Mouse (Mus musculus): ENCODE data around the gene H2-M10.5. TPM values are rescaled to one million over a fixed set of nuclear protein-coding genes. Genes with fewer than 3 reads are reported as not detected.

The H2-M10.5 gene
- polyA plus RNA-seq, 1 experiment = not detected

DNA sequence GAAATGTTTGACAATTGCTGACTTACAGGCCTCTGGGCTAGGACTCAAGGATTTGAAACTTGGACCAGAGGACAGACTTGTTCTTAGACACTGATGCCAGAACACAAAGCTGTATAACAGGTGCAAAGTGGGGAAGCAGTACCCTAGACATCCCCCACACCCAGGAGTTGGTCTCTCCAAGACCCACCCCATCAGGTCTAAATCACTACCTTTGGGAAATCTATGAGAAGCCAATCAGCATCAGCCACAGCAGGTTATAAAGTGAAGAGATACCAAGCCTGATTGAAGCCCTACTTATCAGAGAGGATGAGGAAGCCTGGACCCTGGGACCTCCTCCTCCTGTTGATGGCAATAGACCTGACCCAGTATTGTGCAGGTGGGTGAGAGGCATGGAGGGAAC, 39.2 kb downstream of the H2-M10.5 start, which contains the start of gene H2-M10.6:
Gene H2-M10.6, plus strand, starts transcription at position 301 of the 400 bp plus-strand sequence.
- no peak within 1 kb of the TSS for H3K4me3 ChIP-seq (replicated peaks)

DNA sequence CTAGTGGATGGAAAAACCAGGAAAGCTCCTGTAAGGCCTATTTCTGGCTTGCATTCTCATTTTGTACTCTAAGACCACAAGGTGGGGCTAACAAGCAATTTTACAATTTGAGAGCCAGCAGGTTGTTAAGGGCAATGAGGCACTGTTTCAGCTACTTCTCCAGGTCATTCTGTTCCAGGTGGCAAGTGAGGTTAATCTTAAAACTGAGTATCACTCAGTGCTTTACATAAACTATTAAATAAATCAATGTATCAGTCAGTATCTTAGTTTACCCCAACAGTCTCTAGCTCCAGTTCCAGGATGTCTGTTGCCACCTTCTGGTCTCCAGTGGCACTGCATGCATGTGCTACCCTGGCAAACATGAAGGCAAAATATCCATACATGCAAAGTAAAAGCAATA, 51.3 kb downstream of the H2-M10.5 start:
- Histone ChIP-seq H3K4me3 (replicated peaks) (no peak overlapping the region), H3K27me3 (ENCODE audit: control insufficient read depth) (peaks cover 6% of the 10 kb centered on the region), H3K4me1 (ENCODE audit: control insufficient read depth) (peaks cover 4% of the 10 kb centered on the region), H3K36me3 (ENCODE audit: control insufficient read depth) (no peaks in the 10 kb centered on the region), H3K9me3 (ENCODE audit: control insufficient read depth, low read length) (no peaks in the 10 kb centered on the region)
- TF ChIP-seq GATA1 (IDR thresholded peaks at IDR 0.05; ENCODE audit: low read length) (no peak), TAL1 (IDR thresholded peaks at IDR 0.05; ENCODE audit: low read length) (no peak)

More for the DNA sequence above, 39.2 kb downstream of the H2-M10.5 start, which contains the start of gene H2-M10.6:
- Histone ChIP-seq H3K27me3 (ENCODE audit: control insufficient read depth) (no peaks in the 10 kb centered on the region), H3K36me3 (ENCODE audit: control insufficient read depth) (no peaks in the 10 kb centered on the region), H3K9me3 (ENCODE audit: control insufficient read depth, low read length) (no peaks in the 10 kb centered on the region), H3K4me1 (ENCODE audit: control insufficient read depth) (no peaks in the 10 kb centered on the region)
- no peak for TF ChIP-seq GATA1 (IDR thresholded peaks at IDR 0.05; ENCODE audit: low read length)
- TF ChIP-seq TAL1 (IDR thresholded peaks at IDR 0.05; ENCODE audit: low read length) = no peak

DNA sequence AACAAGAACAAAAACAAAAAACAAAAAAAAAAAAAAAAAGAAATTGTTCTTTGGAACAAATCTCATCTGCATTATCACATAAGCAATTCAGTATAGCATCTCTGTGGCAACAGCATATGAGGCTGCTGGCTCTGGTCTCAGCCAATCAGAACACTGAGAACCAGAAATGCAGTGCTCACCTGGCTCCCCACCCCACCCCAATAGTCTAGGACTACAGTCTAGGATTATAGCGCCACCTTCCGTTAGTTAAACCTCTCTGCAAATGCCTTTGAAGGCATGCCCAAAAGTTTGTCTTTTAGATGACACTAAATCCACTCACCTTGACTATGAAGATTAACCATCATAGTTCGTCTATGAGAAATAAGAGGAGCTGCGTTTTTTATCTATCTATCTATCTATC, 52.8 kb downstream of the H2-M10.5 start:
- Histone ChIP-seq H3K27me3 (ENCODE audit: control insufficient read depth) (peaks cover 12% of the 10 kb centered on the region), H3K36me3 (ENCODE audit: control insufficient read depth) (no peaks in the 10 kb centered on the region), H3K9me3 (ENCODE audit: control insufficient read depth, low read length) (no peaks in the 10 kb centered on the region), H3K4me1 (ENCODE audit: control insufficient read depth) (peaks cover 4% of the 10 kb centered on the region), H3K4me3 (replicated peaks) (no peak overlapping the region)
- TF ChIP-seq TAL1 (IDR thresholded peaks at IDR 0.05; ENCODE audit: low read length) (no peak), GATA1 (IDR thresholded peaks at IDR 0.05; ENCODE audit: low read length) (no peak)

Other genes starting within 250 kb of the H2-M10.5 start
- gene H2-M11, start 225.8 kb upstream of the H2-M10.5 start, polyA plus RNA-seq (2012) = not detected in 2 replicates
- not detected in 2 replicates for gene H2-M9, start 130.2 kb upstream of the H2-M10.5 start, polyA plus RNA-seq (2012)
- gene H2-M1, start 100.7 kb upstream of the H2-M10.5 start, polyA plus RNA-seq (2012) = not detected in 2 replicates
- gene H2-M10.6, start 39.3 kb downstream of the H2-M10.5 start, polyA plus RNA-seq (2012) = not detected in 2 replicates
- gene Trim26, start 64.2 kb downstream of the H2-M10.5 start, polyA plus RNA-seq (2012) = 2.5 and 2.7 TPM in 2 replicates
- gene Trim15, start 94.3 kb downstream of the H2-M10.5 start, polyA plus RNA-seq (2012) = 0.08 TPM in 2 replicates
- 33.1 and 48.3 TPM in 2 replicates for gene Trim10, start 96.7 kb downstream of the H2-M10.5 start, polyA plus RNA-seq (2012)
- gene Trim40, start 117.2 kb downstream of the H2-M10.5 start, polyA plus RNA-seq (2012) = not detected in 2 replicates
- 0.02 TPM in 1 of 2 replicates, not detected in the other for gene Trim31, start 125.2 kb downstream of the H2-M10.5 start, polyA plus RNA-seq (2012)
- gene Rnf39, start 170.0 kb downstream of the H2-M10.5 start, polyA plus RNA-seq (2012) = not detected in 2 replicates
- 7.6 and 9.0 TPM in 2 replicates for gene Ppp1r11, start 178.8 kb downstream of the H2-M10.5 start, polyA plus RNA-seq (2012)
- 0.28 and 0.48 TPM in 2 replicates for gene Znrd1, start 185.6 kb downstream of the H2-M10.5 start, polyA plus RNA-seq (2012)
- gene Znrd1as, start 185.7 kb downstream of the H2-M10.5 start, polyA plus RNA-seq (2012) = 0.04 and 0.07 TPM in 2 replicates
- gene 2410137M14Rik, start 208.3 kb downstream of the H2-M10.5 start, polyA plus RNA-seq (2012) = not detected in 2 replicates
- not detected in 2 replicates for gene H2-M5, start 216.6 kb downstream of the H2-M10.5 start, polyA plus RNA-seq (2012)
- not detected in 2 replicates for gene Zfp57, start 228.3 kb downstream of the H2-M10.5 start, polyA plus RNA-seq (2012)